Mouse (Mus musculus) lung, adult 2 months (tissue): ENCODE results near the gene Cabp1.

ENCODE experiments used
- CTCF ChIP-seq: fragments of 200-500 bp; IDR thresholded peaks from 2 replicates; pipeline ENCODE4 v1.5.1; 2011; ENCODE audit warnings: mild to moderate bottlenecking, low read length, control low read depth; ENCODE audit not compliant: insufficient read depth
- POLR2A ChIP-seq: fragments of 200-500 bp; IDR thresholded peaks from 2 replicates; pipeline ENCODE4 v1.6.1; 2011; ENCODE audit warnings: low read depth, mild to moderate bottlenecking, control low read depth, low read length, borderline replicate concordance; ENCODE audit errors: extremely low read depth

DNA sequence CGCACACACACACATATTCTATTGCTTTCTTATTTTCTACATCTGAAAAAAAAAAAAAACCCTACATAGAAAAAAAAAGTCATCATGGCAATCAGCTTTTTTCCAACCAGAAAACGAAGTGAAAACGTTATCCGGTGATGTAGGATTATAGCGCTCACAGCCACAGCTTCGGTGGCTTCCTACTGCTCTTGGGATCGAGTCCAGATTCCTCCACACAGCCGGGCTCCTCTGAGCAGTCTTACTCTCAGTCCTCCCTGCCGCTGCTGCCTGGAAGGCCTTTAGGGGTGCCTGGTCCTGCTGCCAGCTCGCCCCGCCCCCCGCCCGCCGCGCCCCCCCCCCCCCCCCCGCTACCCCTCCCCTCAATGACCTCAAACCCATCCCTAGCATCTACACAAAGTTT is 13.7 kb upstream of the Cabp1 start:
- TF ChIP-seq CTCF (no peak), POLR2A (no peak)
